Mouse (Mus musculus): ENCODE measurements around the gene Gpkow.
"Not testable (repeated sequence)": the region's sequence is repeated elsewhere in the genome, so short reads cannot be mapped to it uniquely, and the experiment has no call there.

DNA sequence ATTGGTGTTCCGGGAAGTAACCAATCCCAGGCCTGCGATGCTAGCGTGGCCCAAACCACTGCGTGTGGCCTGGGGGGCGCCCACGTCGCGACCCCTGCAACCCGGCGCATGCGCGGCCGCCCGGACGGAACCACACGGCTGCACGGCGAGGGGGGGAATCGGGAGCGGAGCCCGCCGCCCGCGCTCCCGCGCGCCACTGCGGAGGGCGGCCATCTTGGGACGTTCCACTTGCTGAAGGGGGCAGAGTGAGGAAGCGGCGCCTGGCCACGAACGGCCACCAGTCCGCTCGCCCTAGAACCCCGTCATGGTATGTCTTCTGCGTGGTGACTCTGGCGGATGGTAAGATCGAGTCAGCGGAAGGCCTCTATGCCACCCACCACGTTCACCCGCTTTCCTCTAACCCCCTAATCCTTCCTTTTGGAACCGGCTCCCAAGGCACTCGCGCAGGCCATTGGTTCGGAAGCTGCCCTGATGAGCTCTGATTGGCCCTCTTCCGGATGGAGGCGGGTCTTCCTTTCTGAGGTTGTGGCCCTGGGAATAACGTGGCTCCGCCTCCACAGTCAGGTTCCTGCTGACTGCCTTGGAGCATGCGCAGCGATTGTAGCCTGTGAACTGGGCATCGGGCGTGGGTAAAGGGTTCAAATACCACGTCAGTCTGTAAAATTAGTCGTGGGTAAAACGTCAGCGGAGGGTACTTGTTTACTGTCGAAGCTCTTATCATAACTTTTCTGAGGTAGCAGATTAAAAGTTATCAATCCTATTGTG, 17.4 kb downstream of the Gpkow start, which contains the start of gene Wdr45:
- TF ChIP-seq CTCF (IDR thresholded peaks at IDR 0.05; ENCODE audit: low read depth); EP300 (optimal IDR thresholded peaks at IDR 0.05): not testable (repeated sequence)

All from stomach, postnatal 0 days (tissue).